Mouse (Mus musculus): Measurements from ENCODE around the gene Crybg2. TPM values are rescaled to one million over a fixed set of nuclear protein-coding genes. Genes with fewer than 3 reads are reported as not detected.

Gene Crybg2
- polyA plus RNA-seq, 1 experiment from 2014 or later = 0.52 TPM

- 32% methylated on average over 5 of the region's 5 CpGs for WGBS (ENCODE audit: insufficient replicate concordance)
- no peak overlapping the region for H3K9ac ChIP-seq (ENCODE audit: low read depth, low read length)
- ATAC-seq (replicated peaks; ENCODE audit: insufficient number of reproducible peaks, low FRiP score, low TSS enrichment) = no peak; the same call in 1 of the 2 replicates
Observed at GRCm38 (mm10) chr4:134047648-134048047, 13.0 kb upstream of the Crybg2 start.

GRCm38 (mm10) chr4:134051912-134052311, 8.7 kb upstream of the Crybg2 start:
- Histone ChIP-seq H3K4me3 (ENCODE audit: low read depth, low read length) (no peak overlapping the region), H3K4me2 (no peak overlapping the region), H3K4me1 (ENCODE audit: control insufficient read depth, insufficient read depth, low read length) (peaks cover 16% of the 10 kb centered on the region), H3K27ac (ENCODE audit: low read depth, low read length) (no peak overlapping the region), H3K27me3 (ENCODE audit: control insufficient read depth, insufficient read depth, low read length) (0 out of 2 replicates have a peak, but pooled peaks cover 3% of the 10 kb centered on the region), H3K9me3 (replicated peaks; ENCODE audit: control insufficient read depth, low read length) (no peaks in the 10 kb centered on the region), H3K9ac (ENCODE audit: low read depth, low read length) (no peak overlapping the region), H3K36me3 (ENCODE audit: control insufficient read depth, insufficient read depth, low read length) (no peaks in the 10 kb centered on the region)
- WGBS (ENCODE audit: insufficient replicate concordance) = 74% methylated on average over 5 of the region's 5 CpGs
- no peak for ATAC-seq (replicated peaks; ENCODE audit: insufficient number of reproducible peaks, low FRiP score, low TSS enrichment)

More at GRCm38 (mm10) chr4:134047648-134048047, 13.0 kb upstream of the Crybg2 start:
- Histone ChIP-seq H3K27ac (ENCODE audit: low read depth, low read length) (no peak overlapping the region), H3K9me3 (replicated peaks; ENCODE audit: control insufficient read depth, low read length) (no peaks in the 10 kb centered on the region), H3K4me2 (no peak overlapping the region; the same call in 1 of the 2 replicates), H3K36me3 (ENCODE audit: control insufficient read depth, insufficient read depth, low read length) (no peaks in the 10 kb centered on the region), H3K4me3 (ENCODE audit: low read depth, low read length) (no peak overlapping the region), H3K4me1 (ENCODE audit: control insufficient read depth, insufficient read depth, low read length) (peaks cover 12% of the 10 kb centered on the region), H3K27me3 (ENCODE audit: control insufficient read depth, insufficient read depth, low read length) (no peaks in the 10 kb centered on the region)

GRCm38 (mm10) chr4:134052560-134052959, 8.1 kb upstream of the Crybg2 start:
- Histone ChIP-seq H3K9ac (ENCODE audit: low read depth, low read length) (0 out of 2 replicates have a peak overlapping the region, but pooled peaks have one; percentile 43), H3K36me3 (ENCODE audit: control insufficient read depth, insufficient read depth, low read length) (no peaks in the 10 kb centered on the region), H3K4me3 (ENCODE audit: low read depth, low read length) (no peak overlapping the region), H3K27ac (ENCODE audit: low read depth, low read length) (0 out of 2 replicates have a peak overlapping the region, but pooled peaks have one; percentile 15), H3K4me2 (peak overlapping the region; percentile 31), H3K4me1 (ENCODE audit: control insufficient read depth, insufficient read depth, low read length) (peaks cover 15% of the 10 kb centered on the region), H3K9me3 (replicated peaks; ENCODE audit: control insufficient read depth, low read length) (no peaks in the 10 kb centered on the region), H3K27me3 (ENCODE audit: control insufficient read depth, insufficient read depth, low read length) (0 out of 2 replicates have a peak, but pooled peaks cover 3% of the 10 kb centered on the region)
- 5% methylated on average over 8 of the region's 8 CpGs for WGBS (ENCODE audit: insufficient replicate concordance)
- no peak for ATAC-seq (replicated peaks; ENCODE audit: insufficient number of reproducible peaks, low FRiP score, low TSS enrichment)

GRCm38 (mm10) chr4:134053538-134053937, 7.1 kb upstream of the Crybg2 start, which contains the start of gene Zfp683:
TSS of gene Zfp683 (plus strand) at chr4:134053838.
- WGBS (ENCODE audit: insufficient replicate concordance) = 88% methylated on average over 3 of the region's 3 CpGs
- Histone ChIP-seq H3K4me1 (ENCODE audit: control insufficient read depth, insufficient read depth, low read length) (peaks cover 8% of the 10 kb centered on the region), H3K4me2 (peak within 1 kb of the TSS; percentile 31), H3K36me3 (ENCODE audit: control insufficient read depth, insufficient read depth, low read length) (no peaks in the 10 kb centered on the region), H3K9me3 (replicated peaks; ENCODE audit: control insufficient read depth, low read length) (no peaks in the 10 kb centered on the region), H3K4me3 (ENCODE audit: low read depth, low read length) (no peak within 1 kb of the TSS), H3K27ac (ENCODE audit: low read depth, low read length) (0 out of 2 replicates have a peak within 1 kb of the TSS, but pooled peaks have one; percentile 15), H3K9ac (ENCODE audit: low read depth, low read length) (0 out of 2 replicates have a peak within 1 kb of the TSS, but pooled peaks have one; percentile 43), H3K27me3 (ENCODE audit: control insufficient read depth, insufficient read depth, low read length) (0 out of 2 replicates have a peak, but pooled peaks cover 3% of the 10 kb centered on the region)
- no peak for ATAC-seq (replicated peaks; ENCODE audit: insufficient number of reproducible peaks, low FRiP score, low TSS enrichment)

GRCm38 (mm10) chr4:134058166-134058715, 2.4 kb upstream of the Crybg2 start:
- Histone ChIP-seq H3K36me3 (ENCODE audit: control insufficient read depth, insufficient read depth, low read length) (no peaks in the 10 kb centered on the region), H3K27ac (ENCODE audit: low read depth, low read length) (no peak overlapping the region), H3K27me3 (ENCODE audit: control insufficient read depth, insufficient read depth, low read length) (peaks cover 18% of the 10 kb centered on the region), H3K4me3 (ENCODE audit: low read depth, low read length) (peak overlapping the region; percentile 9; the same call in 1 of the 2 replicates), H3K4me1 (ENCODE audit: control insufficient read depth, insufficient read depth, low read length) (no peaks in the 10 kb centered on the region), H3K4me2 (peak overlapping the region; percentile 49), H3K9me3 (replicated peaks; ENCODE audit: control insufficient read depth, low read length) (no peaks in the 10 kb centered on the region), H3K9ac (ENCODE audit: low read depth, low read length) (no peak overlapping the region)
- ATAC-seq (replicated peaks; ENCODE audit: insufficient number of reproducible peaks, low FRiP score, low TSS enrichment) = no peak
- WGBS (ENCODE audit: insufficient replicate concordance) = 16% methylated on average over 14 of the region's 14 CpGs

GRCm38 (mm10) chr4:134058908-134059307, 1.7 kb upstream of the Crybg2 start:
- peaks cover 21% of the 10 kb centered on the region for H3K27me3 ChIP-seq (ENCODE audit: control insufficient read depth, insufficient read depth, low read length)
- H3K4me1 ChIP-seq (ENCODE audit: control insufficient read depth, insufficient read depth, low read length) = no peaks in the 10 kb centered on the region
- no peak overlapping the region for H3K27ac ChIP-seq (ENCODE audit: low read depth, low read length)
- H3K9me3 ChIP-seq (replicated peaks; ENCODE audit: control insufficient read depth, low read length) = no peaks in the 10 kb centered on the region
- H3K4me2 ChIP-seq = no peak overlapping the region
- H3K4me3 ChIP-seq (ENCODE audit: low read depth, low read length) = no peak overlapping the region
- no peak overlapping the region for H3K9ac ChIP-seq (ENCODE audit: low read depth, low read length)
- no peaks in the 10 kb centered on the region for H3K36me3 ChIP-seq (ENCODE audit: control insufficient read depth, insufficient read depth, low read length)
- 61% methylated on average over 6 of the region's 6 CpGs for WGBS (ENCODE audit: insufficient replicate concordance)
- no peak for ATAC-seq (replicated peaks; ENCODE audit: insufficient number of reproducible peaks, low FRiP score, low TSS enrichment)

GRCm38 (mm10) chr4:134061166-134061830, 683 bp downstream of the Crybg2 start:
- Histone ChIP-seq H3K4me1 (ENCODE audit: control insufficient read depth, insufficient read depth, low read length) (no peaks in the 10 kb centered on the region), H3K4me3 (ENCODE audit: low read depth, low read length) (no peak overlapping the region), H3K9ac (ENCODE audit: low read depth, low read length) (no peak overlapping the region), H3K27me3 (ENCODE audit: control insufficient read depth, insufficient read depth, low read length) (peaks cover 31% of the 10 kb centered on the region), H3K36me3 (ENCODE audit: control insufficient read depth, insufficient read depth, low read length) (no peaks in the 10 kb centered on the region), H3K27ac (ENCODE audit: low read depth, low read length) (no peak overlapping the region), H3K4me2 (no peak overlapping the region), H3K9me3 (replicated peaks; ENCODE audit: control insufficient read depth, low read length) (no peaks in the 10 kb centered on the region)
- ATAC-seq (replicated peaks; ENCODE audit: insufficient number of reproducible peaks, low FRiP score, low TSS enrichment) = no peak
- WGBS (ENCODE audit: insufficient replicate concordance) = 51% methylated on average over 18 of the region's 18 CpGs

- H3K9me3 ChIP-seq (replicated peaks; ENCODE audit: control insufficient read depth, low read length) = no peaks in the 10 kb centered on the region
- no peaks in the 10 kb centered on the region for H3K4me1 ChIP-seq (ENCODE audit: control insufficient read depth, insufficient read depth, low read length)
- WGBS (ENCODE audit: insufficient replicate concordance) = 48% methylated on average over 8 of the region's 8 CpGs
- no peak overlapping the region for H3K4me2 ChIP-seq
- no peak for ATAC-seq (replicated peaks; ENCODE audit: insufficient number of reproducible peaks, low FRiP score, low TSS enrichment)
- H3K4me3 ChIP-seq (ENCODE audit: low read depth, low read length) = no peak overlapping the region
- no peak overlapping the region for H3K27ac ChIP-seq (ENCODE audit: low read depth, low read length)
- no peak overlapping the region for H3K9ac ChIP-seq (ENCODE audit: low read depth, low read length)
- peaks cover 32% of the 10 kb centered on the region for H3K27me3 ChIP-seq (ENCODE audit: control insufficient read depth, insufficient read depth, low read length)
- H3K36me3 ChIP-seq (ENCODE audit: control insufficient read depth, insufficient read depth, low read length) = no peaks in the 10 kb centered on the region
Observed at GRCm38 (mm10) chr4:134061944-134062446, 1.4 kb downstream of the Crybg2 start.
